Mouse (Mus musculus) ZHBTc4 (cell line): Measurements from ENCODE around the gene Slco1a5.
"Not testable (repeated sequence)": the region's sequence is repeated elsewhere in the genome, so short reads cannot be mapped to it uniquely, and the experiment has no call there.

Experiments used
- DNase-seq: peaks from one replicate; pipeline ENCODE4 v3.0.0-alpha.2; 2011; ENCODE audit warnings: low read depth, low spot score

Slco1a5 gene

GRCm38 (mm10) chr6:142322881-142323280 is at the start of gene Slco1a5:
Gene Slco1a5, minus strand, starts transcription at chr6:142322981.
- no peak for DNase-seq

- no peak for DNase-seq
These were observed 46.8 kb upstream of the Slco1a5 start for GRCm38 (mm10) chr6:142369568-142369967.

- DNase-seq: no peak
These were observed 44.8 kb upstream of the Slco1a5 start for GRCm38 (mm10) chr6:142367565-142367964.

- DNase-seq: no peak
These were observed 43.8 kb upstream of the Slco1a5 start for GRCm38 (mm10) chr6:142366473-142367018.

- no peak for DNase-seq
These were observed 43.1 kb upstream of the Slco1a5 start for GRCm38 (mm10) chr6:142365742-142366472.

GRCm38 (mm10) chr6:142363019-142363576 is 40.3 kb upstream of the Slco1a5 start:
- peak; percentile 36 for DNase-seq

- DNase-seq: no peak
These were observed 39.3 kb upstream of the Slco1a5 start for GRCm38 (mm10) chr6:142362036-142362435.

GRCm38 (mm10) chr6:142357106-142357505 is 34.3 kb upstream of the Slco1a5 start:
- DNase-seq: no peak

GRCm38 (mm10) chr6:142352099-142352498 is 29.3 kb upstream of the Slco1a5 start:
- not testable (repeated sequence) for DNase-seq

GRCm38 (mm10) chr6:142347431-142348385 is 24.9 kb upstream of the Slco1a5 start:
- no peak for DNase-seq

- DNase-seq: no peak
These were observed 23.7 kb upstream of the Slco1a5 start for GRCm38 (mm10) chr6:142346181-142347110.

GRCm38 (mm10) chr6:142345440-142346038 is 22.8 kb upstream of the Slco1a5 start, which contains the start of gene Pyroxd1:
Gene Pyroxd1, plus strand, starts transcription at chr6:142345654.
- peak; percentile 96 for DNase-seq

GRCm38 (mm10) chr6:142343561-142343960 is 20.8 kb upstream of the Slco1a5 start:
- peak; percentile 53 for DNase-seq

- no peak for DNase-seq
These were observed 16.8 kb upstream of the Slco1a5 start for GRCm38 (mm10) chr6:142339576-142339975.

GRCm38 (mm10) chr6:142338961-142339360 is 16.2 kb upstream of the Slco1a5 start:
- DNase-seq: no peak

GRCm38 (mm10) chr6:142329201-142329600 is 6.4 kb upstream of the Slco1a5 start:
- no peak for DNase-seq

- DNase-seq: no peak
These were observed 3.8 kb upstream of the Slco1a5 start for GRCm38 (mm10) chr6:142326598-142326997.

- no peak for DNase-seq
These were observed 5.7 kb downstream of the Slco1a5 start for GRCm38 (mm10) chr6:142317106-142317505.

- DNase-seq: no peak
These were observed 8.5 kb downstream of the Slco1a5 start for GRCm38 (mm10) chr6:142314285-142314684.

GRCm38 (mm10) chr6:142305076-142305475 is 17.7 kb downstream of the Slco1a5 start:
- DNase-seq: no peak
